Mouse (Mus musculus): ENCODE results near the gene Cetn4. TPM values are rescaled to one million over a fixed set of nuclear protein-coding genes. Genes with fewer than 3 reads are reported as not detected.

The Cetn4 gene
- polyA plus RNA-seq, 1 experiment, result 8.1 TPM

GRCm38 (mm10) chr3:37347671-37348070 is 35.2 kb upstream of the Cetn4 start:
- WGBS, result 40% methylated on average over 9 of the region's 9 CpGs
- TF ChIP-seq POLR2A (IDR thresholded peaks at IDR 0.05; ENCODE audit: borderline replicate concordance, insufficient read depth, low read length) (no peak), CTCF (IDR thresholded peaks at IDR 0.05; ENCODE audit: borderline replicate concordance, insufficient read depth, low read depth, low read length) (no peak)
- DNase-seq, result no peak

GRCm38 (mm10) chr3:37342811-37343210 is 30.3 kb upstream of the Cetn4 start:
- DNase-seq, result no peak
- TF ChIP-seq CTCF (IDR thresholded peaks at IDR 0.05; ENCODE audit: borderline replicate concordance, insufficient read depth, low read depth, low read length), result no peak
- no peak for TF ChIP-seq POLR2A (IDR thresholded peaks at IDR 0.05; ENCODE audit: borderline replicate concordance, insufficient read depth, low read length)
- no peaks in the 10 kb centered on the region for H3K27me3 ChIP-seq (ENCODE audit: control insufficient read depth, insufficient read depth, low read length)
- H3K4me1 ChIP-seq (ENCODE audit: control insufficient read depth, insufficient read depth, low read length), result no peaks in the 10 kb centered on the region
- H3K4me3 ChIP-seq (replicated peaks; ENCODE audit: insufficient read depth, low read depth, low read length), result no peak overlapping the region
- WGBS, result 74% methylated on average over 5 of the region's 5 CpGs
- H3K27ac ChIP-seq (ENCODE audit: insufficient read depth, low read length), result no peak overlapping the region

More at GRCm38 (mm10) chr3:37347671-37348070, 35.2 kb upstream of the Cetn4 start:
- Histone ChIP-seq H3K27ac (ENCODE audit: insufficient read depth, low read length) (no peak overlapping the region), H3K4me1 (ENCODE audit: control insufficient read depth, insufficient read depth, low read length) (0 out of 2 replicates have a peak, but pooled peaks cover 4% of the 10 kb centered on the region), H3K27me3 (ENCODE audit: control insufficient read depth, insufficient read depth, low read length) (peaks cover 4% of the 10 kb centered on the region; the same call in 1 of the 2 replicates), H3K4me3 (replicated peaks; ENCODE audit: insufficient read depth, low read depth, low read length) (no peak overlapping the region)

- TF ChIP-seq POLR2A (IDR thresholded peaks at IDR 0.05; ENCODE audit: borderline replicate concordance, insufficient read depth, low read length) (no peak), CTCF (IDR thresholded peaks at IDR 0.05; ENCODE audit: borderline replicate concordance, insufficient read depth, low read depth, low read length) (no peak)
- Histone ChIP-seq H3K4me1 (ENCODE audit: control insufficient read depth, insufficient read depth, low read length) (no peaks in the 10 kb centered on the region), H3K27me3 (ENCODE audit: control insufficient read depth, insufficient read depth, low read length) (no peaks in the 10 kb centered on the region), H3K4me3 (replicated peaks; ENCODE audit: insufficient read depth, low read depth, low read length) (no peak overlapping the region), H3K27ac (ENCODE audit: insufficient read depth, low read length) (no peak overlapping the region)
- WGBS, result 63% methylated on average over 5 of the region's 5 CpGs
- no peak for DNase-seq
Measured at GRCm38 (mm10) chr3:37341110-37341509, 28.6 kb upstream of the Cetn4 start.

GRCm38 (mm10) chr3:37334053-37334452 is 21.5 kb upstream of the Cetn4 start:
- TF ChIP-seq CTCF (IDR thresholded peaks at IDR 0.05; ENCODE audit: borderline replicate concordance, insufficient read depth, low read depth, low read length), result no peak
- no peak for TF ChIP-seq POLR2A (IDR thresholded peaks at IDR 0.05; ENCODE audit: borderline replicate concordance, insufficient read depth, low read length)
- Histone ChIP-seq H3K27me3 (ENCODE audit: control insufficient read depth, insufficient read depth, low read length) (no peaks in the 10 kb centered on the region), H3K27ac (ENCODE audit: insufficient read depth, low read length) (no peak overlapping the region), H3K4me1 (ENCODE audit: control insufficient read depth, insufficient read depth, low read length) (no peaks in the 10 kb centered on the region), H3K4me3 (replicated peaks; ENCODE audit: insufficient read depth, low read depth, low read length) (no peak overlapping the region)
- DNase-seq, result no peak
- WGBS, result 97% methylated on average over 4 of the region's 4 CpGs

- TF ChIP-seq CTCF (IDR thresholded peaks at IDR 0.05; ENCODE audit: borderline replicate concordance, insufficient read depth, low read depth, low read length) (no peak), POLR2A (IDR thresholded peaks at IDR 0.05; ENCODE audit: borderline replicate concordance, insufficient read depth, low read length) (no peak)
- Histone ChIP-seq H3K27me3 (ENCODE audit: control insufficient read depth, insufficient read depth, low read length) (no peaks in the 10 kb centered on the region), H3K27ac (ENCODE audit: insufficient read depth, low read length) (no peak overlapping the region), H3K4me1 (ENCODE audit: control insufficient read depth, insufficient read depth, low read length) (no peaks in the 10 kb centered on the region), H3K4me3 (replicated peaks; ENCODE audit: insufficient read depth, low read depth, low read length) (no peak overlapping the region)
- WGBS, result 68% methylated on average over 6 of the region's 6 CpGs
- no peak for DNase-seq
Measured at GRCm38 (mm10) chr3:37331999-37332449, 19.5 kb upstream of the Cetn4 start.

- no peak for TF ChIP-seq CTCF (IDR thresholded peaks at IDR 0.05; ENCODE audit: borderline replicate concordance, insufficient read depth, low read depth, low read length)
- TF ChIP-seq POLR2A (IDR thresholded peaks at IDR 0.05; ENCODE audit: borderline replicate concordance, insufficient read depth, low read length), result no peak
- Histone ChIP-seq H3K27me3 (ENCODE audit: control insufficient read depth, insufficient read depth, low read length) (no peaks in the 10 kb centered on the region), H3K4me3 (replicated peaks; ENCODE audit: insufficient read depth, low read depth, low read length) (no peak overlapping the region), H3K27ac (ENCODE audit: insufficient read depth, low read length) (no peak overlapping the region), H3K4me1 (ENCODE audit: control insufficient read depth, insufficient read depth, low read length) (no peaks in the 10 kb centered on the region)
- no peak for DNase-seq
- 94% methylated on average over 1 of the region's 1 CpGs for WGBS
Measured at GRCm38 (mm10) chr3:37329963-37330362, 17.5 kb upstream of the Cetn4 start.

- no peaks in the 10 kb centered on the region for H3K4me1 ChIP-seq (ENCODE audit: control insufficient read depth, insufficient read depth, low read length)
- WGBS, result 86% methylated on average over 2 of the region's 2 CpGs
Measured at GRCm38 (mm10) chr3:37328489-37328888, 16.0 kb upstream of the Cetn4 start.

GRCm38 (mm10) chr3:37326627-37327026 is 14.1 kb upstream of the Cetn4 start:
- no peak for DNase-seq
- WGBS, result 93% methylated on average over 3 of the region's 3 CpGs
- no peak overlapping the region for H3K4me3 ChIP-seq (replicated peaks; ENCODE audit: insufficient read depth, low read depth, low read length)
- H3K4me1 ChIP-seq (ENCODE audit: control insufficient read depth, insufficient read depth, low read length), result no peaks in the 10 kb centered on the region
- H3K27ac ChIP-seq (ENCODE audit: insufficient read depth, low read length), result no peak overlapping the region
- H3K27me3 ChIP-seq (ENCODE audit: control insufficient read depth, insufficient read depth, low read length), result no peaks in the 10 kb centered on the region
- TF ChIP-seq POLR2A (IDR thresholded peaks at IDR 0.05; ENCODE audit: borderline replicate concordance, insufficient read depth, low read length) (no peak), CTCF (IDR thresholded peaks at IDR 0.05; ENCODE audit: borderline replicate concordance, insufficient read depth, low read depth, low read length) (no peak)

More at GRCm38 (mm10) chr3:37328489-37328888, 16.0 kb upstream of the Cetn4 start:
- no peaks in the 10 kb centered on the region for H3K27me3 ChIP-seq (ENCODE audit: control insufficient read depth, insufficient read depth, low read length)
- no peak for DNase-seq
- no peak overlapping the region for H3K4me3 ChIP-seq (replicated peaks; ENCODE audit: insufficient read depth, low read depth, low read length)
- no peak overlapping the region for H3K27ac ChIP-seq (ENCODE audit: insufficient read depth, low read length)
- TF ChIP-seq POLR2A (IDR thresholded peaks at IDR 0.05; ENCODE audit: borderline replicate concordance, insufficient read depth, low read length) (no peak), CTCF (IDR thresholded peaks at IDR 0.05; ENCODE audit: borderline replicate concordance, insufficient read depth, low read depth, low read length) (no peak)

Measured in cerebellum, adult 2 months (tissue).